Mouse (Mus musculus) fat pad, adult 2 months (tissue): Measurements from ENCODE around the gene Iqch.

Source experiments
- DNase-seq: peaks from one replicate; pipeline ENCODE4 v3.0.0-alpha.2; 2011; ENCODE audit warnings: low read depth, low spot score; ENCODE audit errors: extremely low read depth

Iqch gene

DNA sequence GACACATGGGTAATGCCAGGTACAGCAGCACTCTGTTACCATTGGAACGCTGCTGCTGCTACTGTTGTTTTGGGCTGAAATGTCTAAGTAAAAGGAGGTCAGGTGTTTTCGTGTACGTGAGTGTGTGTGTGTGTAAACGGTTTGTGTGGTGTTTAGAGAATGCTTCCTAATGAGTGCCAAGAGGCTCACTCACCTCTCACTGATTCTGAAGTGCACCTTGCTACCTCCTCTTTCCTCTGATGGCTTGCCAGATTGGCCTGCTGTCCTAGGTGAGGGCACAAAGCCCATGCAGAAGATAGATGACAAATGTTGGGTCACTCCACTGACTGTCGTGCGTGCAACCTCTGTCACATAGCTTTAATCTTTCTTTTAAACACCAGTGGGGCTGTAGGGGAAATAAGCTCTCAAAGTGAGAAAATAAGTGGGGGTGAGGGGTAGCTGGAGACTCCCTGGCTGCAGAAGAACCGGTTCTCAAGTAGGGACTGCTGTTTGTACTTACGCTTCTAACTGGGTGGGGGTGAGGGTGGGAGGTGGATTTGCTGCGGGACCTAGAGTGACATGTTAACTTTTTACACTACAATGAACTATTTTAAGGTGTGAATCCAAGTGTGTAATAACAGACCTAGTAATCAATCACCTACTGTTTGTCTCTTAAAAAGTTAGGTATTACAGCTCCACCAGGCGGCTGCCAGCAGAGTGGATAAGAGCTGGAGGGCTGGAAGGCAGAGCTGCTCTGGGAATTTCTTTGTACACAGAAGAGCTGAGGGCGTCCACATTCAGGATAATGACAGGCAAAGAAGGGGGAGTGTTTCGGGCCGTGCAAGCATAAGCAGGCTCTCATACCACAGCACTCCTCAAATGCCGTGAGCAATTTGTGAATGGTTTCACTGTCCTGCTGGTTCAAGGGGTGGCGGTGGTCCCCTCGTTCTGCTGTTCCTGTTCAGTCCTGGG lies 10.5 kb upstream of the Iqch start:
- no peak for DNase-seq

DNA sequence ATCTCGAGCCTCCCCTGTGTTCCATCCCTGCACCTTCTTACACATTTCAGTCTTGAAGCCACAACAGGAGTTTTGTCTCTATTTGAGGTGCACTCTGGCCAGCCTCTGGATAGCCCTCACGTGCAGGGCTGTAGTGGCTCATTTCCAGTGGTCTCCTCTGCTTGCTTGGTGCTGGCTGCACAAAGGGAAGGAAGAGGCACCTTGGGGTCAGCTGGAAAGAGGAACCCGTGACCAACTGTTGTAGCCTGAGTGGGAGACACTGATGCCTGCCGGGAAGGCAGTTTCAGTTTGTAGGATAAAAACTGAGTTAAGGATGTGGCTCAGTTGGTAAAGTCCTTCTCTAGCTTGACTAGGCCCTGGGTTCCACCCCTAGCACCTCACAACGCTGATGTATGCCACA lies 9.7 kb upstream of the Iqch start:
- no peak for DNase-seq

DNA sequence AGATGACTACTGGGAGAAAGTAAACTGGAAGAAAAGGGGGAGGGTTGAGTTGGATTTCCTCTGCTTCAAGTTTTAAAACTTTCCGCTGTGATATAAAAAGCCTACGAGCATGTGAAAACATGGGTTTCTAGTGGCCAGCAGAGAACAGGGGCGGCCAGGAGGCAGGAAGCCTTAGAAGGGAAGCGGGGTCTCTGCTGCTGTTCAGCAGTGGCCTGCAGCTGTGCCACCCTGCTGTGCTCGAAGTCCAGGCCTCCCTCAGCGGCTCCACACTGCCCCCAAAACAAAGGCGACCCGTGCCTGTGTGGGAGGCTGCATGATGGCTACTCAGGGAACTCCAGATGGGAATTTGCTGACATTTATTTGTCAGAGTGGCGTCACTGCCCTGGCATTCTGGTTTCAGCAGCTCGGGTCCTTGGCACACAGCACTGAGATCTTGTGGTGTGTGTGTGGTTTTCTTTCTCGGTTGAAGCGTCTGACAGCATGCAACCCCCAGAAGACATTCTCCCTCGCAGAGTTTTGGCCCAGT lies 8.6 kb upstream of the Iqch start:
- DNase-seq = no peak

DNA sequence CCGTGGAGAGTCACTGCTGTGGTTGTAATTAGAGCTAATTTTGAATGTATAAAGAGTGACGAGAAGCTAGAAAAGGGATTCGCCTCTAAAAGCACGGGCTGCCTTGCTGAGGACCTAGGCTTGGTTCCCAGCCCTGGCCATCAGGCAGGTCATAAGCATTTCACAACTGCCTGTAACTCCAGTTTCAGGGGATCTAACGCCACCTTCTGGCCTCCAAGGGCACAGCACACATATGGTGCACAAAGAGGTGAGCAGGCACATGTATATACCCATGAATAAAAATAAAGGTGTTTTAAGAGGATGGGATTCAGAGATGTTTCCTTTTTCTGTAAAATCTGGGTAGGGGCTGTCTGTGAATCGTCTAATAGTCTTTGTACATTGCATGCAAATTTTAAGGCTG lies 7.9 kb upstream of the Iqch start:
- no peak for DNase-seq

DNA sequence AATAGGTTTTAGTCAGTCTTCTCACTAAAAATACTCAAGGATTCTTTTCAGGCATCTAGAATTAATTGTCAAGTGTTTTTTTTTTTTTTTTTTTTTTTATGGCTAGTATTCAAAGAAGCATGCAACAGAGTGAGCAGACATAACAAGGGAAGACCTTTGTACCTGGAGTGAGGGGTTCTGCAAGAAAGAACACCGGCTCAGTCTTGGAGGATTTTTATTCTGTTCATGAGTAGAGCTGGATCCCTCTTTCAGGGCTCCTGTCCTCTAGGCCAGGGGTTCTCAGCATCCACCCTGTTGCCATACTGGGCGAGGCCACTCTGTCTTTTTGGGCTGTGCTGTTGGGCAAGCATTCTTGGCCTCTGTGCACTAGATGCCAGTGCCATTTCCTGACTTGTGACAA lies 7.5 kb upstream of the Iqch start:
- DNase-seq = no peak

DNA sequence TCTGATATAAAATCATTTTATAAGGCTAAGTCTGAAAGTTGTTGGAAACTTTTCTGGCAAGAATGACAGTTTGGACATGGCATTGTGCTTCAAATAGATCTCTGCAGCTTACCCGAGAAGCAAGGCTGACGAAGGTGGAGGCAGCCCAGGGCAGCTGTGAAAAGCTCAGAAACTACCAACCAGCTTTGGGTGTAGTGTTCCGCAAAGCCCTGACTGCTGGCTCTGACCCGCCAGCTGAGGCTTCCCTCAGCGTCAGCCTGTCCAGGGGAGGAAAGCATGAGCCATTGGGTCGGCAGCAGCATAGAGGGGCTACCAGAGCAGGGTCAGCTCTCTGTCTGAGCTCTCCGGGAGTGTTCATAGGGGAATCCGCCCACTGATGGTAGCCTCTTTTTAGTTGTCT lies 7.0 kb upstream of the Iqch start:
- no peak for DNase-seq

DNA sequence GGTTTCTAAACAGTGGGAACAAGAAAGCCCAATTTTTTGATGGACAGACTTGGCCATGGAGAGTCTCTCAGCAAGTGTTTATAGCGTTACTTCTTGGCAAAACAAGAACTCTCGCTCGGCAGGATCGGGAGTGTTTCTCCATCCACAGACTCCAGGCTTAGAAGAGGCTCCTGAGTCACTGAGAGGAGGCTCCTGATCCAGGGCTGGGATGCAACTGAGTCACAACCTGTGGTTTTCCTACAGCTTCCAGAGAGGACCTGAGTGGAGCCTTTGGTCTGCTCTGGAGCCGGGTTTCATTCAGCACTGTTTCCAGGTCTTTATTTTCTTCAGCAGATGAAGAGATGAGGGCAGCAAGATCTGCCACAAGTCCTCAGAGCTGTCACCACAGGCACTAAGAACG lies 5.7 kb upstream of the Iqch start:
- no peak for DNase-seq

DNA sequence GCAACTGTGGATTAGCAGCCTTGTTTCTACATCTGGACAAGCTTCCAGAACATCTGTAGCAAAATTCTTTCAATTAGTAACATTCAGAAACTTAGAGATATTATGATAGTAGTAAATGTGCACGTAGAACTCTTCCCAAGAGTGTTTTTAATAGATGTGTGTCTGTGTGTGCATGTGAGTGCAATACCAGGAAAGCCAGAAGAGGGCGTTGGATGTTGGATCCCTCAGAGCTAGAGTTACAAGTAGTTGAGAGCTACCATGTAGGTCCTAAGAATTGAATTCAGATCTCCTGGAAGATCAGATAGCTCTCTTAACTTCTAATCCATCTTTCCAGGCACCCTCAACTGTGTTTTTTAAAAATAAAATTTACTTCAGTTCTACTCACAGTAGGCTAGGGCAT lies 4.3 kb upstream of the Iqch start:
- DNase-seq = no peak

DNA sequence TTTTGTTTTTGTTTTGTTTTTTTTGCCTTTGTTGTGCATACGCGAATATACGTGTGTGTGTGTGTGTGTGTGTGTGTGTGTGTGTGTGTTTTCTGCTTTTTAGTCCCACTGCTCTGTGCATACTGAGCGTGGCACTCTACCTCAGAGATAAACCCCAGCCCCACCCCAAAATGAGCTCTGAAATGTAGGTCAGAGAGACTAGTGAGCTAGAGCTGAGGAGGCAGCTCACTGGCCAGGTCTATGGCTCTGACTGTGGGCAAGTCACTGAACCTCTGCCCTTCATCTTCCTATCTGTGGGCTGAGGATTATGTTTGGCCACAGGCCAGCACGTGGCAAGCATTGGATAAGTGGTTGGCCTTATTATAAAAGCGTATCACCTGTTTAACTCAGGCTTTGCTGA lies 1.6 kb upstream of the Iqch start:
- no peak for DNase-seq

DNA sequence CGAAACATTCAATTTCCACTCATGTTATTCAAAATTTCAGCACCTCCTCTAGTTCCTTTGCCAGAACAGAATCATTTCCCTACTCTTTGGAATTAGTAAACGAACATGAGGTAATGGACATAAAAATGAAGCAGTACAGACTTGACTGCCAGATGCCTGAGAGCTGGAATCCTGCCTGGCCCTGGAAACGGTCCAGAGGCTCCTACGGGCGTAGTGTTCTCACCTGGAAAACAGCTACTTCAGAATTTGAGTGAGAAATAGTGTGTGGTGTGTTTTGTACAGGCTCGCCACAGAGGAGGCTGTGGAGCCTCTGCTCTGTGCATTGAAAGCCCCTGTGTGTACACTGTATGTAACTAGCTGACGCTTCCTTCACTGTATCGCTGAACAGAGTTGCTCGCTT lies 5.6 kb downstream of the Iqch start:
- DNase-seq = no peak

DNA sequence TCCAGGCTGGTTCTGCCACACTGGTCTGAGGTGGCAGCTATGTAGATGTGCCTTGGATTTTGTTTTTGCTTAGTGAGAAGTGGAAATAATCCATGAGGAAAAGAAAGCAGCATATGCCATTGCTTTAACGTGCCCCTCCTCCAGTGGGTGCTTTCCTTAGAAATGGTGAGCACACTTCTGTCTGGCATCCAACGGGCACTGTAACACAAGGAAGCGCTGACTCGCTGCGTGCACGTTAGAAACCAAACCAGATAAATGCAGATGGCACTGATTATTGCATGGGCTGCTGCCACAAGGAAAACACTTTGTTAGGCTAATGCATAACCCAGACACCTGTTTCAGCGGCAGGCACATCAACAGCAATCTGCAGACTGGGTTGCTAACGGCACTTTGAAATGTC lies 6.6 kb downstream of the Iqch start:
- no peak for DNase-seq

DNA sequence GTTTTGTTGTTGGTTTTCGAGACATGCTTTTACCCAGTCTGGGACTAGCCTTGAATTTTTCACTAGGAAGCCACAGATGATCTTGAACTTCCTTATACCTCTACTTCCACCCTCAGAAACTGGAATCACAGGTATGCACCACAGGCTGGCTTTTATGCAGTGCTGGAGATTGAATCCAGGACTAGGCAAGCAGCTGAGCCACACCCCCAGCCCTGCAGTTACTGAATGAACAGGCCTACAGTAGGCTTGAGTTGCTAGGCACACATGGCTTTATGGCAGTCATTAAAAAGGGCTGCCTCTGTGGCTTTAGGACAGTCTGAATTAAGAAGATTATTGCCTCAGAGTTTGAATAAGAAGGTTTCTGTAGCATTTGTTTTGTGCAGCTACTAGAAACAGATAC lies 7.3 kb downstream of the Iqch start:
- DNase-seq = no peak

DNA sequence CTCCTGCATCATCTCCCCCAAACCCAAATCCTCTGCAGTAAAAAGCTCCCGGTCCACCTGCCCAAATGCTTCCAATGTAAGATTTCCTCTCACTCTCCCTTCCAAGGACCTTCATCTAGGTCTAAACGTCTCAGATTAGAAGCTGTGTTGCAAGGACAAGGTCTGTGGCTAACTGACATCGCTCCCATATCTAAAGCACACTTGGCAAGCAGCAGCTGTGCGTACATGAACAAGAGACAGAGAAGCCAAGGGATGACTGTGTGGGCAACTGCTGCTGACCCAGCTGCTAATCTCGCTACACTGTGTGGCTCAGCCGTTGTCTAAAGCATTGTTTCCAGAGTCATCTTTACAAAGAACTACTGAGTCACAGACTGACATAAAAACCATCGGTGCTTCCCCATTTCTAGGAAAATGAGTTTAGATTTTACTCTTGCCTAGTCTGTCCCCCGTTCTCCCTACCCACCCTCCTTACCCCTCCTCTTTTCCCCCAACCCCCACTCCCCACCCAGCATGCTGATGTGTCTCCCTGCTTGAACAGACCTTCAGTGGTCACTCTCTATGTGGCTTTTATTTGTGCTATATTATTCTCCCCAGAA lies 10.5 kb downstream of the Iqch start:
- DNase-seq = no peak

DNA sequence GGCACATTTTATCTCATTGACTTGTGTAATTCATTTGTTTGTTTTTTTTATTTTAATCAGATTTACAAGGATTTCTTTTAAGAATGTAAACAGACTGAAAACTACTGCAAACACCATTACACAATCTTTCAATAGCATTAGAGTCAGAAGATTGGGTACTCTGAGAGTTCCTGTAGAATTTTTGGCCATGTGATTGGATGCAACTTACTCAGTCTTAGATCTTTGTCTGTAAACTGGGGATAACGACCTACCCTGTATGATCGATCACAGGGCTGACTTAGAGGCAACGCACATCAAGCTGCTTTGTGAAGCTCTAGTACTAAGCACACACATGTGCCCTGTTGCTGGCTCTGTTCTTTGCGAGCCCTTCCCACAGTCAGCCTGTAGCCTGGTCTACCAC lies 11.7 kb downstream of the Iqch start:
- DNase-seq = no peak

DNA sequence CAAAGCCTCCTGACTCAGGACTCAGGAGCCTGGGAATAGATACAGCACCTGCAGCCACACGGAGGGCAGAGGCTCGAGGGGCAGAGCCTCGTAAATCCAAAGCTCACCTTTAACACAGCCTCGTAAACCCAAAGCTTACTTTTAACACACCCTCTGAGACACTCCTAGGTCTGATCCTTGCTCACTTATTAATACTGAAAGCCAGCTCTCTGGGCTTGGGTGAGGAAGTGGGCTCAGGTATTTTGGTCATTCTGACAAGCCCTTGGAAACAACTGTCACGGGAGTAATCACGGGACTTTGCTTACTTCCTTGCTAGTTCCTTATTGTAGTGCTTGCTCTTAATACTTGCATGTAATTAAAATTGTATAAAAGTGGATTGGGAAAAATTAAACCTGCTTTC lies 13.1 kb downstream of the Iqch start:
- no peak for DNase-seq

DNA sequence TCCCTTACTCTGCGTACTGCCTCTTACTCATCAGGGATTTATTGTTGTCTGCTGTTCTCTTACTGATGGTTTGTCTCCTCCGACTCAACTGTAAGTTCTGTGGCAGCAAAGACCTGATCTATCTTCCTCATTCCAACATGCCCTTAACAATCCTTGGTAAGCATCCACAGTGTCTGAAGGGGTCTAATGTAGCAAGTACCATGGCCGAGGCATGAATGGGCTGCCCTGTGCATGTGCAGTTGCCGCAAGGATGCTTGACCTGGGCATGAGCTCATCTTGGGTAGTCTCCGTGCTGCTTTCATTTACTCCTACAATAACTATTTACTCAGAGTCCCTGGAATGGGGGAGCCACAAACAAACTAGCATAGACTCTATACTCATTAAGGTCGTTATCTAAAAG lies 17.0 kb downstream of the Iqch start:
- no peak for DNase-seq

DNA sequence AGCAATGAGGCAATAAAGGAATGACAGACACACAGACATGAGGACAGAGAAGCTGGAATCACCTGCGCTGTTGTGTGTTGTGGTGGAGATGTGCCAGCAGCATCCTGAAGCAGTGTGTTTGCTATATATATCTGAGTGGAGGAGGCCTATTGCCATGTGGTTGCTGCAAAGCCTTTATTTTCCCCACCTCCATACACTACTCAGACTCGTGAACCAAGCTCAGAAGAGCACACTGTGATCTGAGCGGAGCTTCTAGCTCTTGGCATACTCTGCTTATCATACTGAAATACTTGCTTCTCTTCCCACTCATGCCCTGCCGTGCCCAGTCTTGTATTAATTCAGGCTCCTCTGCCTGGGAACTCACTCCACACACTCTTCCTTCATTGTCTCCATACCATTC lies 20.5 kb downstream of the Iqch start:
- peak; percentile 18 for DNase-seq

DNA sequence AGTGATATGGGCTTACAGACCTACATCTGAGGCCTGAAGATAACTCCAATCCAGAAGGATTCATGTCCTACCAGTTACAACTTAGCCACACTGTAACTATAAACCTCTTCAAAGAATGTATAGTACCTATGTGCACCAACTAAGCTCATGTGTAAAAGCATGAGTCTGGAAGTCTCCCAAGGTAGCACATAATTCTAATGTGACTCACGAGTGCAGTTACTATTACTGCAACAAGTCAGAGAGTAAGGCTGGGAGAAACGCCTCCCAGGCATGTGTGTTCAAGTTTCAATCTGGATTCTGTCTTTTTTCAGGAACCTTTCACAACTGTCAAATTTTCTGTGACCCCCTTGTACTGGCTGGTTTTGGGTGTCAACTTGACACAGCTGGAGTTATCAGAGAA lies 22.2 kb downstream of the Iqch start:
- DNase-seq = no peak

DNA sequence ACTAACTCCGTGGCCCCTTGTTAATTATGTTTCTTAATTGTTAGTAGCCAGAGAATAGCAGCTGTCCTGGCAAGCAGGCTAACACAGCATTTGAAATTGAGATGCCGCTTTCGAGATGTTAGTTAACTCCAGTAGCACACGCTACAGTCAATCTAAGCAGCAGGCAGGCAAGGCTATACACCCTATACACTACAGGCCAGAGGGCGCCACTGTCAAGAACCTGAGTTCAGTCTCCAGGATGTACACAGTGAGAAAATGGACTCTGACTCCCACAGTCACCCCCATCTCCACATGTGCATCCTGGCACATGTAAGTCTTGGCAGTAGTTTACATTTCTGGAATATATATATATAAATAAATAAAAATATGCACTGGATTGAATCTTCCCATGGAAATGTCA lies 22.6 kb downstream of the Iqch start:
- no peak for DNase-seq

DNA sequence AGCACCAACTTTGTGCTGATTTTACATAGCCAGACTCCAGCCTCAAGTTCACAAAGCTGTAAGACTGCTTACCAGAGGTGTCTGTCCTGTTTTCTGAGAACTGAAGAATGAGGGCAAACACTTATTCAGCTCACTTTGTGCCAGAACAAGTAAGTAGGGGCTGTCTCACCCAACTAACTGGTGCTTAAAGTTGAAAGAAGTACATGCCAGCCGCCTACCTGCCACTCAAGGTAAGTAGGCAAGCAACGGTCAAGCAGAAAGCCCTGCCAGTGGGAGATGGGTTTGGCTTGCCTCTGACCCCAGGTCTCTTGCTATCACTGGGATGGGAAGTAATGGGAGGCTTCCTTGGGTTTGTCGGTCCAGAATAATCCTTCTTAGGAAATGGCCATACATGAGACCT lies 24.8 kb downstream of the Iqch start:
- no peak for DNase-seq

DNA sequence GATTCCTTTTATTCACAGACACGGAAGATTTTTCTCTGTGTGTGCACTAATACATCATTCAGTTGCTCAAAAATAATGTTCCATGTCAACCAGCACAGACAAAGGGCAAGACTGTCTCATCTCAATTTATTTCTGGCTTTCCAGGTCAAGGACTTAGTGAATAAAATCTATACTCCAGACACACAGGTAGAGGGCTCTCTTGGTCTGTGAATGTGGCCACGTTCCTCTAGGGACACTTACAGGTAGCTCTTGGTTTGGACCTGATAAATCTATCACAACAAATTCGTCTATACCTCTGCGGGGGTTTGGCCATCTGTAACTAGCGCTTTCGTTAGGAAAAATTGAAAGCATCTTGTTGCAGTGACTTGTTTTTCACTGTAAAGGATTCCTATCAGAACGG lies 29.4 kb downstream of the Iqch start:
- DNase-seq = no peak

DNA sequence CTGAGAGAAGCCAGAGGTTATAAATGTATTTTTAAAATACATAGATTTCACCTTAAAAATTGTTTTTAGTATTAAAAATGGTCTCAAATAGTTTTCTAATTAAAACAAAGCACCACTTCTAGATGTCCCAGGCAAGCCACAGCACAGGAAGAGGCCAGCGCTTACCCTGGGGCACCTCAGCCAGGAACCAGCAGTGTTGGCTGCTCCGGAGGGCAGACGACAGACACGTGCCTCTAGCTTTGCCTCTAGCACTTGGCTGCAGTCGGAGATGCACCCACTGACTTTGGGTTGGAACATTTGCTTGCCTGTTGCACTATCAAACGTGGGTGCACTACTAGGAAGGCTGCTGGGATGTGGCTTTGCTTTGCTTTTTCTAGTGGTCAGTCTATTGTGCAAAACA lies 30.4 kb downstream of the Iqch start:
- no peak for DNase-seq

DNA sequence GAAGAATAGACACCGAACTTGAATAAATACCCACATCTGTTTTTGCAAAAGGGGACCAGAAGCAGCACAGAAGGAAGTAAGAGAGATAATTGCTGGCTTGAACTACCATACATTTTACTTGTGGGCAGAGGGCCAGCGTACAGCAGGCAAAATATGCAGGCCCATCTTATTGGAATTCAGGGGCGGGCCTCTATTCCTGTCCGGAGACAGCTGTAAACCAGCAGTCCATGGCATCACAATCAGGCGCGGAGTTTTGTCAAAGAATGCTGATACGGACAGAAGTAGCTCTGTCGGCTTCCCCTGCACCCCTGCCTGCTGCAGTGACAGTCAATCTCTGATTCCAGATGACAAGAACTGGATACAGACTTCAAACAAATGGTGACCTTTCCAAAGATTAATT lies 33.5 kb downstream of the Iqch start:
- DNase-seq = no peak
